Mouse (Mus musculus): ENCODE measurements around the gene Klf1. TPM values are rescaled to one million over a fixed set of nuclear protein-coding genes. Genes with fewer than 3 reads are reported as not detected.
A peak's percentile ranks its signal among the peaks of the same experiment; 100 is the strongest.

The Klf1 gene
- total RNA-seq, 2 experiments from 2014 or later: not detected

DNA sequence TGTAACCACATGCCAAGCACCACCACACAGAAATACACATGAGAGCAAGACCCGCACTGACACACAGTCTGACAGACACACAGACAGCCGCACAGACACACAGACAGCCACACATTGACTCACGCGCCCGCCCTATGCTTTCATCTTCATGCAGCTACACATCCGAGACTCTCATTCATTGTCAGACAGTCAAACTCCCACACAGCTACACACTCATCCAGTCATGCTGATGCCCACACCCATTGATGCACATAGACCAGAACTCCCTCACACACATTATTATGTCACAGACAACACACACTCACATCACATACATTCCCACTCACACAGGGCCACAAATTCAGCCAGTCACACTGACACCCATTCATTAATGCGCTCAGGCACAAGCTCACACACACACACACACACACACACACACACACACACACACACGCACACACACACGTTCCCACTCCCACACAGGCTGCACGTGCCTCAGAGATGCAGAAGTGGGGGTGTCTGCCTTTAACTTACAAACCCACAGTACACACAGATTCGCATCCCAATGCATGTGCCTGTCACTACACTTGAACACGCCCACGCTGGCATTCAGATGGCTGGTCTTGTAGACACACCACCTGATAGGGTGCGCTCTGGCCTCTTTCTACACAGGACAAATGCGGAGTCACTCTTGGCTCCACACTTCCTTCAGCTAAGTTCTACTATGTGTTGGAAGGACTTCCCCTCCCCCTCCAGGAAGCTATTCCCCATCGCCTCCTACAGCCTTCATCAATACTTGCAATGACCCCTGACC is 32.2 kb downstream of the Klf1 start:
- intact Hi-C loops (cut with DNase I): no loop called here

GRCm38 (mm10) chr8:84934860-84935259 is 33.1 kb downstream of the Klf1 start:
- intact Hi-C loops (cut with DNase I): no loop called here
- DNase-seq: no peak

More for the DNA sequence above, 32.2 kb downstream of the Klf1 start:
- DNase-seq: no peak

DNA sequence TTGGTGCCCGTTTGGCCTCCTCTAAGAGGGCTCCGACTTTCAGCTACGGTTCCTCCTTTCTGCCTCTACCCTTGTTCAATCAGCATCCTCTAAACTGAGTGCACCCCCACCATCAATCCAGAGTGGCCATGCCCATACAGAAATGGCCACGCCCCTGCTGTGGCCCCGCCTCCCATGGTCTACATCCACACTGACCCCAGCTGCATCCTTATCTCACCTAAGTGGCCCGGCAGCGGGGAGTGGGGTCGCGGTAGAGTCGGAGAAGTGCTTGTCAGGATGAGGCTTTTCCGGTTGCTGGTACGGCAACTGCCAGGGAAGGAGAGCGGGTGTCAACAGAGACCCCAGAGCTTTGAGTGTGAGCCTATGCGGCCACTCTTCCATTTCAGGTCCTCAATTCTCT is 33.8 kb downstream of the Klf1 start:
- intact Hi-C loops (cut with DNase I): no loop called here
- DNase-seq: no peak

DNA sequence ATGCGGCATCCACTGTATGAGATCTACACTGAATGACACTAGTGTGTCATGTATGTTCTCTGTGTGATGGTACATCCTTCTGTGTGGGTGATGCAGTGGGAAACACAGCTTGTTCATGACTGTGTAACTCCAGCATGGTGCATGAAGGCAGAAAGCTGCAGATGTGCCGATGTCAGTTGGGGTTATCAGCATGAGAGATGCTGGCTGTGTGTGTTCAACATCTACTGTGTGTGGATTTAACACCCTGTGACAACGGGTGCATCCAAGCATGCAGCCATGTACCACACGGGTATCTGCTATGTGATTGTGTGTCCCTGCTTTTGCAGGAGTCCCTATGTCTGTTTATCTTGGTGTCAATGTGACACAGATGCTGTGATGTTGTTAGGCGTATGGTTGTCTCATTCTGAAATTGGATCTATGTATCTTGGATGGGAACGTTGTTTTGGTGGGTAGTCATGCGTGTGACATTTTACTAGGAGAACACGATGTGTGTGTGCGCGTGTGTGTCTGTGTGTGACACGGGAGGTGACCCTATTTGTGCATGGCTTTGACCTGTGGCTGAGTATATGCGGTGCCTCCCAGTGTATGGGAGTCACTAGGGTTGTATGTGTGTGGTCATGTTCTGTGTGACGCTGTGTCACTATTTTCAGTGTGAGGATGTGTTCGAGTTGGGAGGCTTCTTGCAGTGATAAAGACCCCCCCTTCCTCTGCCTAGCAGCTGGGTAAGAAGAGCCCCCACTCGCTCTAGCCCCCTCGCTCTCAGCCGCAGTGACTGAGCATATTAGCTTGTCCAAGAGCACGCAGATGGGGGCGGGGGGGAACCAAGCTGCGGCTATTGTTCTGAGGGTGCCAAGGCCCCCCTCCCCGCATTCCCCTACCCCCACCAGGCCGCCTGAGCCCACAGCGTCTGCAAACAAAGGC is 34.6 kb downstream of the Klf1 start:
- no peak for DNase-seq
- intact Hi-C loops (cut with DNase I): no loop called here

GRCm38 (mm10) chr8:84936962-84937546 is 35.3 kb downstream of the Klf1 start, which contains the start of gene Mast1:
Gene Mast1 (minus strand): TSS chr8:84937359.
- intact Hi-C loops (cut with DNase I): no loop called here
- peak; percentile 69 to 74 for DNase-seq

DNA sequence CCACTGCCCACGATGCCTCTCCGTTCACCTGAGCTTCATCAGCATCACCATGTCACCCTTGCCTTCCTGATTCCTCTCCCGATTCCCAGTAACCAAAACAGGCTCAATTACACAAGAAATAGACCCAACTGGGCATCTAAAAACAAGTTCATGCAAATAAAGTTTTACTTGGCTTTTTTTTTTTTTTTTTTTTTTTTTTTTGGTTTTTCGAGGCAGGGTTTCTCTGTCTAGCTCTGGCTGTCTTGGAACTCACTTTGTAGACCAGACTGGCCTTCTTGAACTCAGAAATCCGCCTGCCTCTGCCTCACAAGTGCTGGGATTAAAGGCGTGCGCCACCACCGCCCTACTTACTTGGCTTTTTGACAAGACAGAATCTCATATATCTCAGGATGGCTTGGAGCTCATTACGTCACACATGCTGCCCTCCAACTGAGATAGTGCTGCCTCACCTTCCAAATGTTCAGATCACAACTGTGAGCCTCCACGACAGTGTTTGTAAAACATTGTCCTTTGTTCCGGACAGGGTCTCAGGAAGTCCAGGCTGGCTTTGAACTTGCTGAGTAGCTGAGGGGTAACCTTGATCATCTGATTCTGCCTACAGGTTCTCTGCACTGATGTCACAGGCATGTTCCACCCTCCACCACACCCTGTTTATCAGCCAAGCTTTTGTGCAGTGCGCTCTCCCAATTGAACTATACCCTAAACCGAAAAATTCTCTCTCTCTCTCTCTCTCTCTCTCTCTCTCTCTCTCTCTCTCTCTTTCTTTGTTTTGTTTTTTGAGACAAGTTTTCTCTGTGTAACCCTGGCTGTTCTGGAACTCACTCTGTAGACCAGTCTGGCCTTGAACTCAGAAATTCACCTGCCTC is 36.1 kb downstream of the Klf1 start:
- no peak for DNase-seq
- intact Hi-C loops (cut with DNase I): no loop called here

DNA sequence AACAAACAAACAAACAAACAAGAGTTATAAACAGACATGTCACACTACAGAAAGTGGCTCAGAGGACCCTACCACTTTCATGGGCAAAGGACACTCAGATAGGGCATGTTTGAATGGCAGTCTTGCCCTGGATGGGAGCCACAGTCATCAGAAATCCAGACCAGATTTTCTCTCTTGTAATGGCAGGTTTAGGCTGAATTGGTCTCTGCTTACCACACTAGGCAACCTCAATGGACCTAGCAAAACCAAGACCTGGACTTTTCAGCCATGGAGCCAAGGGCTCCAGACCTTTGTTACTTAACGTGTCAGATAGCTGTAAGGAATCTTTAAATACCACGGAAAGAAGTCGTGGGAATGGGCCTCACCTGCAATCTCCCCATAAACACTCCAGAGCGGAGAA is 42.0 kb downstream of the Klf1 start:
- no peak for DNase-seq
- intact Hi-C loops (cut with DNase I): no loop called here

DNA sequence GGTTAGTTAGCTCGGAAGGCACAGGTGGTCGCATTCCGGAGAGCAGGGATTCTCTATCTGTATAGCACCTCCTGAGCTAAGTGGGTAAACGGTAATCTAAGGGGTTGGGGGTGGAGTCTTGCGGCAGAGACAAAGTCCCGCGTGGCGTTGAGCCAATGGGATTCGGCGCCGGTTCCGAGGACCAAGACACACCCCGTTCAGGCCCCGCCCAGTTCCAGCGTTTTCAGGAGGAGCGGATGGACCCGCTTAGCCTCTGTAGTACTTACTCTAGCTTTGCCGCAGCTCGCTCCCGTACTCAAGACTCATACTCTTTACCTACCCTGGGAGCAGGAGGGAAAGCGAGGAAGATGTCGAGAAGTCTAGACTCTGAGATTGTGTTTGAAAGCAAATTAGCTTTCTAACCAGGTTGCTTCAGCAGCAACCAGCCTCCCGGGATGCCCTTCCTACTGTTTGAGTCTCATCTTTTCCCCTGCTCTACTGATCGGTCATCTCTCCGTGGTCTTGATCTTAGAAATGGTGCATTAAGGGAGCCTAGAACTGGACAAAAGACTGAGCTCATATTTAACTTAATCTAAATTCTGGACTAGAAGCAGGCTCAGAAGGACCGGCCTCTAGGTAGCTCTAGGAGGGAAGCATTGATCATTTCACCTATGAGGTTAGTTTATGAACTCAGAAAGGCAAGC is 42.9 kb downstream of the Klf1 start:
- DNase-seq: no peak
- intact Hi-C loops (cut with DNase I): no loop called here

DNA sequence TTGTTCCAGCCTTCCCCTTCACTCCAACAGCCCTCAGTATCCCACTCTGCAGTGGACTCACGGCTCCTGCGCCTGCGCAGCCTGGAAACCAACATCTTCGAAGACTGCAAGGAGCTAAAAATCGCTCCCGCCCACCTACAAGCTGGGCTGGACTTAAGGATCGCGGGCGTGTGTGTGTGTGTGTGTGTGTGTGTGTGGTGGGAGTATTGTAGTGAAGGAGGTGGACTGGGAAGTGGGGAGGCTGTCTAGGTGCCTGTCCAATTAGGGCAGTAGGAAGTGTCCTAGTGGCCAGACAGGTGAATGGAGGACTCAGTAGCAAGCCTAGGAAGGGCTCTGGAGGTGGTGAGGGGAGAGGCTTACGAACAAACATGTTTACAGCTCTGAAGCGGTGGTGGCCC is 43.5 kb downstream of the Klf1 start:
- no peak for DNase-seq
- intact Hi-C loops (cut with DNase I): no loop called here

- no peak for DNase-seq
- intact Hi-C loops (cut with DNase I): no loop called here
These were observed 44.2 kb downstream of the Klf1 start for GRCm38 (mm10) chr8:84945633-84946527.

DNA sequence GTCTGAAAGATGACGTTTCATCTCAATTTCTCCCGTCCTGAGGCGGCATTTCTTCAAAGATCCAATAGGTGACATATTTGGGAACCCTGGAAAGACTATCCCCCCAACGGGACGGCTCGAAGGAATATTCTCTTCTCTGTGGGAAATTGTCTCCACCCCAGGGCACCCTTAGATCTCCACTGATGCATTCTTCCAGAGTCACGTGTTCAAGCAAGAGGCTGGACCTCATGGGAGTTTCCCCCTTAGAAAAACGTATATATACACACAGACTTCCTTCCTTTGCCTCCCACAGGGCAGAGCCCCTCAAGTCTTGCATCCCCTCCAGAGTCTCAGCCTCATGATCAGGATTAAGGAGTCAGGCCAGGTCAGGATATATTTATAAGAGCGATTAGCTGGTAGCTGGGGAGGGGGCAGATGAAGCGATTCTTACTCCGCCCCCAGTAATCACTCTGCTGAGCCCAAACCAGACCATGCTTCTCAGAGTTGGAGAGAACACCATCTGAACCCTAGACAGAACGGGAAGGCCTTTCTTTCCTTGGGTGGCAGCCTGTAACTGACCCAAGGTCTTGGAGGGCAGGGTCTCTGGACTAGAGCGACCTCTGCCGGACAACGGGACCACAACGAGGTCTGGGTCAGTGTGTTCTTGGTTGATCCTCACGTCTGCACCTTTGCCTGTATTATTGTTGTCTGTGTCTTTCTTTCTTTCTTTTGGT is 45.0 kb downstream of the Klf1 start, which contains the start of gene Rtbdn:
Rtbdn (plus strand) TSS at position 464 of the 713 bp plus-strand sequence.
- no peak for DNase-seq
- intact Hi-C loops (cut with DNase I): no loop called here

- intact Hi-C loops (cut with DNase I): no loop called here
- DNase-seq: peak; percentile 62 to 70
These were observed 45.5 kb downstream of the Klf1 start for GRCm38 (mm10) chr8:84947241-84947545.

GRCm38 (mm10) chr8:84949753-84950152 is 48.0 kb downstream of the Klf1 start:
- intact Hi-C loops (cut with DNase I): no loop called here
- no peak for DNase-seq

- peak; percentile 48 to 51 for DNase-seq
- intact Hi-C loops (cut with DNase I): no loop called here
These were observed 51.0 kb downstream of the Klf1 start for GRCm38 (mm10) chr8:84952612-84953255.

Data from heart, postnatal 14 days (tissue).